Mouse (Mus musculus) bone marrow, adult 2 months (tissue): Measurements from ENCODE around the gene Kif1b. TPM values are rescaled to one million over a fixed set of nuclear protein-coding genes. Genes with fewer than 3 reads are reported as not detected.
A peak's percentile ranks its signal among the peaks of the same experiment; 100 is the strongest.
"Not testable (repeated sequence)": the region's sequence is repeated elsewhere in the genome, so short reads cannot be mapped to it uniquely, and the experiment has no call there.

Experiments used
- H3K27ac ChIP-seq: fragments of 200-500 bp; 2 replicates; pipeline ENCODE4 v1.5.1; 2012; ENCODE audit warnings: low read depth, mild to moderate bottlenecking, control low read depth, inconsistent platforms, low read length; ENCODE audit not compliant: control insufficient read depth, poor library complexity, insufficient read depth
- H3K4me1 ChIP-seq: fragments of 200-500 bp; 2 replicates; pipeline ENCODE4 v1.6.1; 2011; ENCODE audit warnings: low read length; ENCODE audit not compliant: control insufficient read depth, insufficient read depth
- H3K4me3 ChIP-seq: fragments of 200-500 bp; replicated peaks from 2 replicates; pipeline ENCODE3; 2011; ENCODE audit warnings: mild to moderate bottlenecking, low read depth, low read length, control low read depth; ENCODE audit not compliant: control insufficient read depth
- CTCF ChIP-seq: fragments of 200-500 bp; IDR thresholded peaks from 2 replicates; pipeline ENCODE4 v1.5.1; 2011; ENCODE audit warnings: low read length, control low read depth; ENCODE audit not compliant: control insufficient read depth, insufficient read depth
- POLR2A ChIP-seq: fragments of 200-500 bp; IDR thresholded peaks from 2 replicates; pipeline ENCODE4 v1.6.1; 2011; ENCODE audit warnings: low read depth, mild to moderate bottlenecking, control low read depth, low read length, borderline replicate concordance; ENCODE audit not compliant: control insufficient read depth
- WGBS: fragments of 180-500 bp; shearing (Covaris S2); methylation state at CpG from one replicate; pipeline ENCODE4 v1.1.7; 2018; 5-methylcytosine and 5-hydroxymethylcytosine counted together
- polyA plus RNA-seq: library from polyadenylated mRNA; stranded (reverse); fragments of >200 nt; gene quantifications from 2 replicates; pipeline ENCODE4 v1.2.4, GENCODE M21; 2011; ENCODE audit warnings: low replicate concordance; ENCODE audit not compliant: missing spikeins, insufficient read depth, insufficient read length

The Kif1b gene
- polyA plus RNA-seq, 1 experiment: 11.5 TPM

GRCm38 (mm10) chr4:149172083-149172482 is 135.4 kb downstream of the Kif1b start:
- Histone ChIP-seq H3K27ac (peak overlapping the region; percentile 65; the same call in 1 of the 2 replicates), H3K4me3 (no peak overlapping the region), H3K4me1 (peaks cover 7% of the 10 kb centered on the region)
- TF ChIP-seq CTCF: no peak
- TF ChIP-seq POLR2A: no peak
- 65% methylated on average over 5 of the region's 5 CpGs for WGBS

GRCm38 (mm10) chr4:149171581-149171981 is 135.9 kb downstream of the Kif1b start:
- Histone ChIP-seq H3K27ac (peak overlapping the region; percentile 65), H3K4me3 (no peak overlapping the region), H3K4me1 (peaks cover 7% of the 10 kb centered on the region)
- TF ChIP-seq CTCF (no peak), POLR2A (no peak)
- 39% methylated on average over 5 of the region's 5 CpGs for WGBS

GRCm38 (mm10) chr4:149170394-149170931 is 137.0 kb downstream of the Kif1b start:
- Histone ChIP-seq H3K27ac (peak overlapping the region; percentile 73), H3K4me1 (peaks cover 7% of the 10 kb centered on the region), H3K4me3 (no peak overlapping the region)
- WGBS: 17% methylated on average over 7 of the region's 7 CpGs
- TF ChIP-seq POLR2A: no peak
- TF ChIP-seq CTCF: no peak

- H3K4me3 ChIP-seq, H3K4me1 ChIP-seq: not testable (repeated sequence)
- 78% methylated on average over 7 of the region's 8 CpGs for WGBS
- H3K27ac ChIP-seq: peak overlapping the region; percentile 73
Observed at GRCm38 (mm10) chr4:149169926-149170325, 137.6 kb downstream of the Kif1b start.

- peaks cover 4% of the 10 kb centered on the region for H3K4me1 ChIP-seq
- TF ChIP-seq POLR2A: no peak
- no peak for TF ChIP-seq CTCF
- no peak overlapping the region for H3K4me3 ChIP-seq
- H3K27ac ChIP-seq: no peak overlapping the region
- WGBS: 38% methylated on average over 2 of the region's 2 CpGs
Observed at GRCm38 (mm10) chr4:149168016-149168415, 139.5 kb downstream of the Kif1b start.

- peak overlapping the region; percentile 81 for H3K4me3 ChIP-seq
- H3K4me1 ChIP-seq: peaks cover 4% of the 10 kb centered on the region
- TF ChIP-seq POLR2A (no peak), CTCF (no peak)
- under 1% methylated on average over 27 of the region's 27 CpGs for WGBS
- peak overlapping the region; percentile 77 for H3K27ac ChIP-seq
Observed at GRCm38 (mm10) chr4:149166957-149167611, 140.4 kb downstream of the Kif1b start.

- TF ChIP-seq CTCF (no peak), POLR2A (peak; percentile 97)
- WGBS: under 1% methylated on average over 59 of the region's 59 CpGs
- Histone ChIP-seq H3K4me1 (peaks cover 4% of the 10 kb centered on the region), H3K27ac (peak within 1 kb of the TSS; percentile 95), H3K4me3 (peak within 1 kb of the TSS; percentile 87)
Observed at GRCm38 (mm10) chr4:149166215-149166946, 141.1 kb downstream of the Kif1b start, which contains the start of gene Pgd. Pgd (minus strand) TSS chr4:149166771.

- H3K4me3 ChIP-seq: peak overlapping the region; percentile 57
- H3K4me1 ChIP-seq: peaks cover 10% of the 10 kb centered on the region
- 44% methylated on average over 5 of the region's 5 CpGs for WGBS
- no peak for TF ChIP-seq POLR2A
- TF ChIP-seq CTCF: no peak
- H3K27ac ChIP-seq: no peak overlapping the region
Observed at GRCm38 (mm10) chr4:149164150-149164549, 143.3 kb downstream of the Kif1b start.

GRCm38 (mm10) chr4:149163196-149163595 is 144.3 kb downstream of the Kif1b start:
- no peak for TF ChIP-seq CTCF
- no peak for TF ChIP-seq POLR2A
- WGBS: 65% methylated on average over 1 of the region's 1 CpGs
- Histone ChIP-seq H3K4me3 (no peak overlapping the region), H3K4me1 (peaks cover 14% of the 10 kb centered on the region), H3K27ac (no peak overlapping the region)
